Mouse (Mus musculus) MEL (cell line): ENCODE measurements around the gene Naa60.

ENCODE experiments used
- CHD2 ChIP-seq: IDR thresholded peaks from 2 replicates; pipeline ENCODE4 v1.6.1; 2011; ENCODE audit warnings: low read length, improper control_type of control experiment
- CTCF ChIP-seq, 3 experiments: IDR thresholded peaks in 2 of 3; conservative IDR thresholded peaks in 1 of 3; 2 replicates each; pipeline ENCODE4 v1.5.1; 2011 to 2012; ENCODE audit warnings: low read length in 3 of 3, low read depth in 2 of 3, mild to moderate bottlenecking in 2 of 3, improper control_type of control experiment in 1 of 3, inconsistent platforms in 1 of 3, mixed read lengths in 1 of 3, moderate library complexity in 1 of 3; ENCODE audit not compliant: control insufficient read depth in 1 of 3, insufficient read depth in 1 of 3, poor library complexity in 1 of 3, severe bottlenecking in 1 of 3
- HCFC1 ChIP-seq: IDR thresholded peaks from 2 replicates; pipeline ENCODE4 v1.6.1; 2012; ENCODE audit warnings: low read depth, mild to moderate bottlenecking, inconsistent platforms, low read length, improper control_type of control experiment, moderate library complexity
- POLR2A ChIP-seq, 2 experiments: IDR thresholded peaks; 2 replicates each; pipeline ENCODE4 v1.6.1; 2011 to 2012; ENCODE audit warnings: low read length in 2 of 2, mild to moderate bottlenecking in 2 of 2, control low read depth in 1 of 2, improper control_type of control experiment in 1 of 2, low read depth in 1 of 2, moderate library complexity in 1 of 2; ENCODE audit not compliant: control insufficient read depth in 1 of 2, insufficient read depth in 1 of 2, poor library complexity in 1 of 2
- TBP ChIP-seq: IDR thresholded peaks from 2 replicates; pipeline ENCODE4 v1.8.0; 2011; ENCODE audit warnings: low read depth, low read length, improper control_type of control experiment

DNA sequence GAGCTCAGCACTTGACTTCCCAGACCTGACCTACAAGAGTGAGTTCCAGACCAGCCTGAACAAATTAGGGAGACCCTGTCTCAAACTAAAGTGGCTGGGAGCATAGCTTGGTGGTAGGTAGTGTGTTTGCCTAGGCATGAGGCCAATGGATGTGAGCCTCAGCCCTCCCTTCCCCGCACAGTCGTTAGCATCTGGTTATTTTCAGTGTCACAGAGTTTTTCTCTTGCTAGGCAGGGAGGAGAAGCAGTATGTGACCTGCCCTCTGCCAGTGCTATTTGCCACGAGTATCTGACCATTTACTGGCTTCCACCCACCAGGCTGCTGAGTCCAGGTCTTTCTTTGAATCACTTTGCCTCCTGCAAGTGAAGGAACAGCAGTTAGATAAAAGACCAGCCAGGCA is 21.6 kb downstream of the Naa60 start:
- TF ChIP-seq POLR2A (IDR thresholded peaks at IDR 0.05; ENCODE audit: control insufficient read depth in 1 of 2, insufficient read depth in 1 of 2, low read depth in 1 of 2, low read length in 2 of 2, poor library complexity in 1 of 2) (no peak), CTCF (IDR thresholded peaks at IDR 0.05 in 2 of 3, conservative IDR thresholded peaks at IDR 0.05 in 1 of 3; ENCODE audit: control insufficient read depth in 1 of 3, insufficient read depth in 1 of 3, low read depth in 2 of 3, low read length in 3 of 3, poor library complexity in 1 of 3, severe bottlenecking in 1 of 3) (no peak), TBP (no peak), HCFC1 (no peak), CHD2 (no peak)
